Mouse (Mus musculus): Measurements from ENCODE around the gene Tmcc1.

The Tmcc1 gene

GRCm38 (mm10) chr6:115968700-115969099 lies 224.6 kb downstream of the Tmcc1 start:
- DNase-seq, result peak; percentile 56
